Mouse (Mus musculus) cerebellum, adult 9-10 months (tissue): ENCODE data around the gene Ugt1a10.
"Not testable (repeated sequence)": the region's sequence is repeated elsewhere in the genome, so short reads cannot be mapped to it uniquely, and the experiment has no call there.

ENCODE experiments used
- DNase-seq: peaks from one replicate; pipeline ENCODE4 v3.0.0; 2022

Ugt1a10 gene

GRCm38 (mm10) chr1:88216551-88216950 lies 161.4 kb downstream of the Ugt1a10 start:
- no peak for DNase-seq

DNA sequence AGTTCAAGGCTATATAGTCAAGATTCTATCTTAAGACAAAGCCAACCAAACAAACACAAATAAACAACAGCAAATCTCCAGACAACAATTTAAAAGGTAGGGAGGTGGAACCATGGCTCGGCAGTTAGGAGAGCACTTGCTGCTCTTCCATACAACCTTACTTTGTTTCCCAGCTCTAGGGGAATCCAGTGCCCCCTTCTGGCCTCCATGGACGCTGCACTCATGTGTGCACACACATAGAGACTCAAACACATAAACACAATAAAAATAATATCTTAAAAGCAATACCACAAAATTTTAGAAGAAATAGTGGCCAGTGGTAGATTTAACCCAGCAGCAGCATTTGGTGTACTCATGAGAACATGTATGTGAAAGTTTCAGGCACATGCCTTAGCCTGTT lies 162.0 kb downstream of the Ugt1a10 start:
- no peak for DNase-seq

- DNase-seq: no peak
These were observed 162.4 kb downstream of the Ugt1a10 start for GRCm38 (mm10) chr1:88217576-88217975.

- no peak for DNase-seq
These were observed 162.9 kb downstream of the Ugt1a10 start for GRCm38 (mm10) chr1:88218051-88218450.

- DNase-seq: no peak
These were observed 163.4 kb downstream of the Ugt1a10 start for GRCm38 (mm10) chr1:88218591-88218990.

GRCm38 (mm10) chr1:88219054-88219453 lies 163.9 kb downstream of the Ugt1a10 start:
- no peak for DNase-seq

- no peak for DNase-seq
These were observed 165.1 kb downstream of the Ugt1a10 start for GRCm38 (mm10) chr1:88220336-88220735.

DNA sequence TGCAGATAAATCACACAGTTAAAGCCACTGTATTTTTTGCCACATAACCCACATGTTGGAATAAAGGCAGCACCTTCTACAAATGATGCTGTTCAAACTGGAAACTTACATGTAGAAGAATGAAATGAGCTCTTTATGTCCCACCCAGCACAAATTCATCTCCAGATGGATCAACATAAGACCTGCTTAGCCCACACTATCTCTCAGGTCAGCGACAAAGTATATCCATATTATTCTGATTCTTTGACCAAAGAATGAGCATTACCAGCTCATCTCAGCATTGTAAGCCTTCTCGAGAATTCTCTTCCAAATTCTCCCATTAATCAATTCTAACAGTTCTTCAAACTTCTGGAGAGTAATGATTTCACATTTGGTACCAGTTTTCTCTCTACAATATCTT lies 167.0 kb downstream of the Ugt1a10 start:
- no peak for DNase-seq

DNA sequence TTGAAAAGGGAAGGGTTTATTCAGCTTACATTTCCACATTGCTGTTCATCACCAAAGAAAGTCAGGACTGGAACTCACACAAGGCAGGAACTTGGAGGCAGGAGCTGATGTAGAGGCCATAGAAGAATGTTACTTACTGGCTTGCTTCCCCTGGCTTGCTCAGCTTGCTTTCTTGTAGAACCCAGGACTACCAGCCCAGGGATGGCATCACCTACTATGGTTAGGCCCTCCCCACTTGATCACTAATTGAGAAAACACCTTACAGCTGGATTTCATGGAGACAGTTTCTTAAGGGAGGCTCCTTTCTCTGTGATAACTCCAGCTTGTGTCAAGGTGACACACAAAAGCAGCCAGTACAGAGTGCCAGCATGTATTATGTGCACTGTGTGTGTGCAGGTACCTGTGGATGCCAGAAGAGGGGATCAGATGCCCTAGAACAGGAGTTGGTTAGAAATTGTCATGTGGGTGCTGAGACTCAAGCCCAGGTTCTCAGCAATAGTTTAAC lies 167.9 kb downstream of the Ugt1a10 start:
- DNase-seq: not testable (repeated sequence)

GRCm38 (mm10) chr1:88223591-88223990 lies 168.4 kb downstream of the Ugt1a10 start:
- no peak for DNase-seq

DNA sequence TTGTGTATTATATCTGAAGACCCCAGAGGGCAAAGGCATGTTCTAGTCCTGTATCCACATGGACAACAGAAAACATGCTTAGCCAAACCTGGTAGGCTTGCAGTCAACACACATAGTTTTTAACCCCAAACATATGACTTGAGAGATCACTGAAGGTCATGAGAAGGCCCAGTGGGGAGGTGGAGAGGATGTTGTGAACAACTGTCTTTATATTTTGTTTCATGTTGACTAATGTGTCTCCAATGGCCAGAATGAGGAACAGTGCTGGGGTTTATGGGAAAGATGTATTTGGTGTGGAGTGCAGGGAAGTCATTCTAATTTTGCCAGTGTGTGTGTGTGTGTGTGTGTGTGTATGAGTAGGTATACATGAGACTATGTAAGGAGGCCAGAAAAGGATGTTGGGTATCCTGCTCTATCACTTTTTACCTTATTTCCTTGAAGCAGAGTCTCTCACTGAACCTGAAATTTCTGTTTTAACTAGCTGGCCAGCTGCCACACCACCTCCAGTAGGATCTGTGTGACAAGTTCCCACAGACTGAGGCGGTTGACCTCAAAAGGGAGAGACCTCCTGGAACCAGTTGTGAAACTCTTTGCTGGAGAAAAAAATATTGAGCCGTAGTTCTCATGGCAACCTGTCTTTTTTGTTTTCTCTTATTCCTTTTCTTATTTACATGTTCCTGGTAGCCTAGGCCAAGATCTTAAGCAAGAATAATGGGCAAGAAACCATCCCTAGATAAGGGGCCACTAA lies 169.0 kb downstream of the Ugt1a10 start:
- no peak for DNase-seq

DNA sequence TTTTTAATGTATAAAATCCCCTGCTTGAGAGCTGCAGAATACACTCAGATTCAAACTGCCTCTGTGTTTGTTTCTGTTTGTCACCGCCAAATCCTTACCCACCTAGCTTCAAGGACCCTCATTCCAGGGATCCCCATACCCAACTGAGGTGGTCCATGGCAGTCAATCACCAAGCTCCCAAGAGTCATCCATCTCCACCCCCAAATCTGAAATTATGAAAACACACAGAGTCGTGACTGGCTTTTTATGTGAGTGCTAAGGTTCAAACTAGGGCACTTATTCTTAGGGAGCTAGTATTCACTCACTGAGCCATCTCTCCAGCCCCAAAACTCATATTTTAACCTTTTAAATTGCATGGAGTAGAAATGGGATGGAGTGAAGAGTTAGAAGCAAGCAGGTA lies 170.1 kb downstream of the Ugt1a10 start:
- not testable (repeated sequence) for DNase-seq

DNA sequence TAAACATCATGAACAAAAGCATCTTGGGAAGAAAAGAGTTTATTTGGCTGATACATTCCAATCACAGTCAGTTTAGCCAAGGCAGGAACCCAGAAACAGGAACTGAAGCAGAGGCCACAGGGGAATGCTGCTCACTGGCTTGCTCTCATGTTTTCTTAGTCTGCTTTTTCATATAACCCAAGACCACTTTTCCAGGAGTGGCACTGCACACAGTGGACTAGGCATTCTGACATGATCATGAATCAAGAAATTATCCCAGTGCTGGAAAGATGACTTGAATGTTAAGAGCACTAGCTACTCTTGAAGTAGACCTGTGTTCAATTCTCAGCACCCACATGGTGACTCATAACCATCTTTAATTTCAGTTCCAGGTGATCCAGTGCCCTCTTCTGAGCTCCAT lies 170.6 kb downstream of the Ugt1a10 start:
- DNase-seq: no peak

DNA sequence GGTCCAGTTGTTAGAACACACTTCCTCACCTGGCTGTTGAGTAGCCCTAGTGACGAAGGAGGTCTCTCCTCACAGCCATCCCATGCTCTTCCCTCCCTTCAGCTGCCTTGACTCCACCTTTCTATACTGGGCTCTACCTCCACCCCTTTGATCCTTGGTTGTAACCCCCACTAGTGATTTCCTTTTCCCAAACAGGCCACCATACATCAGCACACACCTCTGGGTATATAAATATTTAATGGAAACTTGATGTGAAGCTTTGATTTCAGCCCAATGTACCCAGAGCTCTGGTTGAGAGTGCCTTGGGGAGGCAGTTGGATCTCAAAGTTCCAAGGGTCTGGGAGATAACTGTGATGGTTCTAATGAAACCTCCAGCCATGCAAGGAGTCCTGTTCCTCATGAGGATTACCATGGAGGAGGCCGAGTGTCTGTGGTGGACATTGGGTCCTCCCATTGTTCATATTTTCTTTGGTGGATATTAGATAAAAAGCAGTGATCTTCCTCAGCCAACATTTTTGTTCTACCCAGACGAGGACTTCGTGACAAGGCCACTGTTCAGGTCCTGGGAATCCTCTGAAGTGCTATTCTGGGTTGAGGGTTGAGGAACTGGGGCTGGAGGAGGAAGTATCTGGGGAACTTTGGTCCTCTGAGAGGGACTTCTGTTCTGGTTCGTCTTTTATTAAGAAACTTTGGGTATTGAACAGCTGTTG lies 171.6 kb downstream of the Ugt1a10 start, which contains the start of gene Mroh2a:
Gene Mroh2a, plus strand, starts transcription at position 317 of the 710 bp plus-strand sequence.
- DNase-seq: no peak

GRCm38 (mm10) chr1:88227482-88227881 lies 172.3 kb downstream of the Ugt1a10 start:
- DNase-seq: no peak

- DNase-seq: no peak
These were observed 172.9 kb downstream of the Ugt1a10 start for GRCm38 (mm10) chr1:88228121-88228520.

DNA sequence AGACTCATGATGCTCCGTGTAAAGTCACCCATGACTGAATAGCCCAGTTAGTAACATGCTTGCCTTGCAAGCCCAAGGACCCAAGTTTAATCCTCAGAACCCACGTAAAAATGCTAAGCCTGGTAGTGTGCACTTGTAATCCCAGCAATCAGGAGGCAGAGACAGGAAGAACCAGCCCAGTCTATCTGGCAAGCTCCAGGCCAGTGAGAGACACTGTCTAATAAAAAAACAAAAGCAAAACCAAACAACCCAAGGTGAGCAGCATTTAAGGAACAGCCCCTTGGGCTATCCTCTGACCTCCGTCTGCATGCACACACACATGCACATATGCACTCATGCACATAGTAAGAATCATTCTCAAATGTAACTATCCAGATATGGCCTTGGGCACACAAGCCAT lies 174.4 kb downstream of the Ugt1a10 start:
- DNase-seq: no peak

DNA sequence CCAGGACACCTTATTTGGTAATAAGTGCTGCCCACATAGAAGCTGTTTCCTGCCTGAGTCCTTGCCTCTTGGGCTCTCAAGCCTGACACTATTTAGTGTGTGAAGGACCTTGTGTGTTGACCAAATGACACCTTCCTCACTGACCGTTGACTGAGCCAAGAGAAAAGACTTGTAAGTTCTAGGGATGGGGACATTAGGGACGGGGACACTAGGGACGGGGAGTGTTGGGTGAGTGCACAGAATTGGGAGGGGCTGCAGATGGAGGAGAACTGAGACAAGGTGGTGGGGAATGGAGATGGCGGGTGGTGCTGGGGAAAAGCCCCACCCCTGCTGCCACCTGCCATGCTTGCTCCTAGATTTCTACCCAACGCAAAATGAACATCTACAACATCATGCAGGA lies 174.8 kb downstream of the Ugt1a10 start:
- DNase-seq: no peak

GRCm38 (mm10) chr1:88230421-88230820 lies 175.2 kb downstream of the Ugt1a10 start:
- no peak for DNase-seq

GRCm38 (mm10) chr1:88230981-88231802 lies 176.0 kb downstream of the Ugt1a10 start:
- no peak for DNase-seq

DNA sequence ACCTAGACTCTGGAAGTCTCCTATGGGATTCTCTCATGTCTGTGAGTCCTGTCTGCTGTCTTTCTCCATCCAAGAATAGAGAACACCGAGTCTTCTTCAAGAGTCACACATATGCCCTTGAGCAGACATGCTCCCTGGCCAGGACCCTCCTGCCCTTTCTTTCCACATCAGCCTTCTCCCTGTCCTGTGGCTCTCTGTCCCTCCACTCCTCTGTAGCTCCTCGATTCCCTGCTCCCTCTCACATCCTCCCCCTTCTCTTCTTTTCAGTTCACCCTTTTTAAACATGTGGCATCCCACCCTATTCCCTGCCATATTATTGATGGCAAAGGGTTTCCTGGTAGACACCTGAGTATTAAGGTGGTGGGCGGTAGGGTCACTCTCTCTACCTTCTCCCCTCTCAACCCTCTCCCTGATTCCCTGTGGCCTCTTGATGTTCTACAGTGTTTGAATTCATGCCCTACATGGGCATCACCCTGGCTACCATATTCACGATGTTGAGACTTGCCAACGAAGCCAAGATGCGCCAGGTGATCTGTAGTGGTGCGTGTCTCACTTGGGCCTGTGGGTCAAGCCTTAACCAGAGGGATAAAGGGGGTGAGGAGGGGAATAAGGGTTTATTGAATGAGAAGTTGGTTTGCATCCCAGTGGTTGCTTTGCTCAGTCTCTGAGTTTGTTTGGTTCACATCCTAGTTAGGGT lies 176.8 kb downstream of the Ugt1a10 start:
- DNase-seq: no peak

- no peak for DNase-seq
These were observed 177.6 kb downstream of the Ugt1a10 start for GRCm38 (mm10) chr1:88232664-88233380.
